Mouse (Mus musculus): ENCODE data around the gene Lgals7. TPM values are rescaled to one million over a fixed set of nuclear protein-coding genes. Genes with fewer than 3 reads are reported as not detected.
A peak's percentile ranks its signal among the peaks of the same experiment; 100 is the strongest.

Gene Lgals7
- polyA plus RNA-seq (2011; ENCODE audit: insufficient read length, low read depth, missing spikeins), result 1.5 and 4.3 TPM in 2 replicates

- no peak for TF ChIP-seq POLR2A (IDR thresholded peaks at IDR 0.05; ENCODE audit: low read depth, low read length)
- H3K27ac ChIP-seq (ENCODE audit: insufficient read depth, low read length), result peak within 1 kb of the TSS; percentile 9; the same call in 1 of the 2 replicates
- peaks cover 9% of the 10 kb centered on the region; the same call in 1 of the 2 replicates for H3K4me1 ChIP-seq (ENCODE audit: control insufficient read depth, insufficient read depth, low read length)
- no peak within 1 kb of the TSS for H3K4me3 ChIP-seq (ENCODE audit: insufficient read depth, low read length)
These were observed at the start of gene Lgals7 for GRCm38 (mm10) chr7:28863540-28863939. Gene Lgals7 (plus strand): TSS chr7:28863853.

DNA sequence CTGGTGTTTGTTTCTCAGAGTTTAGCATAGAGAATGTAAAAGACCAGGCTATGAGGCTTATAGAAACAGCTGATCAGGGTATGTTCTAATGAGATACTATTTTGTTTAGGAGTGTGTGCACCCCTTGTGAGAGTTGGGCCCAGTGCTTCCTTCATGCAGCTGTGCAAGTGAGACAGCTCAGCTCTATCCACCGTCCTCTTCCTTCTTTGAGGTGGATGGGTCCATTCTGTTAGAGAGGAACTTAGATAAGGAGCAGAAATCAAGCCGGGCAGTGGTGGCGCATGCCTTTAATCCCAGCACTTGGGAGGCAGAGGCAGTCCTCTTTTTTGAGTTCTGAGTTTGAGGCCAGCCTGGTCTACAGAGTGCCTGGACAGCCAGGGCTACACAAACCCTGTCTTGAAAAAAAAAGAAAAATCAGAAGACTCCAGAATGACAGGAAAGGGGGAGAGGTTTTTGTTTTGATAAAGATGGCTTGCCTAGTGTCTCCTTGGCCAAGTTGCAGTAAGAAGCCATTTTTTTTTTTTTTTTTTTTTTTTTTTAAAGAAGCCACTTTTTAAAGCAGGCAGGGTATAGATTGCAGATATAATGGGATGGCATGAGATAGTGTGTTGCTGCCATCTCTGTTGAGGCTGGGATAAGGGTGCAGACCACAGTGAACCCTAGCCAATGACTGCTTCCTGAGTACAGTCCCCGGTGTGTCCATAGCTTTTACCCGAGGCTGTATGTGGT lies 49.2 kb upstream of the Lgals7 start:
- TF ChIP-seq POLR2A (IDR thresholded peaks at IDR 0.05; ENCODE audit: low read depth, low read length) (no peak), CTCF (IDR thresholded peaks at IDR 0.05; ENCODE audit: borderline replicate concordance, insufficient read depth, low read length) (no peak)
- H3K4me3 ChIP-seq (ENCODE audit: insufficient read depth, low read length), result no peak overlapping the region
- H3K4me1 ChIP-seq (ENCODE audit: control insufficient read depth, insufficient read depth, low read length), result peaks cover 7% of the 10 kb centered on the region
- H3K27ac ChIP-seq (ENCODE audit: insufficient read depth, low read length), result no peak overlapping the region

- no peak overlapping the region for H3K27ac ChIP-seq (ENCODE audit: insufficient read depth, low read length)
- TF ChIP-seq POLR2A (IDR thresholded peaks at IDR 0.05; ENCODE audit: low read depth, low read length), result no peak
- TF ChIP-seq CTCF (IDR thresholded peaks at IDR 0.05; ENCODE audit: borderline replicate concordance, insufficient read depth, low read length), result no peak
- no peak overlapping the region for H3K4me3 ChIP-seq (ENCODE audit: insufficient read depth, low read length)
- H3K4me1 ChIP-seq (ENCODE audit: control insufficient read depth, insufficient read depth, low read length), result peaks cover 12% of the 10 kb centered on the region
These were observed 48.4 kb upstream of the Lgals7 start for GRCm38 (mm10) chr7:28815230-28815629.

- H3K4me3 ChIP-seq (ENCODE audit: insufficient read depth, low read length), result no peak overlapping the region
- peaks cover 20% of the 10 kb centered on the region for H3K4me1 ChIP-seq (ENCODE audit: control insufficient read depth, insufficient read depth, low read length)
- TF ChIP-seq POLR2A (IDR thresholded peaks at IDR 0.05; ENCODE audit: low read depth, low read length) (no peak), CTCF (IDR thresholded peaks at IDR 0.05; ENCODE audit: borderline replicate concordance, insufficient read depth, low read length) (no peak)
- H3K27ac ChIP-seq (ENCODE audit: insufficient read depth, low read length), result no peak overlapping the region
These were observed 47.5 kb upstream of the Lgals7 start for GRCm38 (mm10) chr7:28816201-28816600.

DNA sequence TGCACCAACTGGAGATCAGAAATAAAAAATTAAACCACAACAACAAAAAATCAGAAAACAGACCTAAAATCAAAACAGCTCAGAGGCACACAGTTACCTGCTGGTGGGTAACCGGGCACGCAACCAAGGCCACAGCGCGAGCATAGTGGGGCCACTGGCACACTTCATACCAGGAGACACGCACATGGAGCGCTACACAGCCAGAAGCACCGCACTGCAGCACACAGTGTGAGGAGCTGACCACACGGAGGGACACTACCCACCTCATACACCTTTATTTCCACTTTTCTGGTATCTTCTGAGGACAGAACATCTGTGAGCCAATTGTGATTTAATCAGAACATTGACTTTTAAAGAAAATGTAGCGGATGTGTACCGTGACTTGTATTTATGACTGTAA lies 46.7 kb upstream of the Lgals7 start:
- Histone ChIP-seq H3K4me1 (ENCODE audit: control insufficient read depth, insufficient read depth, low read length) (peaks cover 20% of the 10 kb centered on the region), H3K27ac (ENCODE audit: insufficient read depth, low read length) (no peak overlapping the region), H3K4me3 (ENCODE audit: insufficient read depth, low read length) (no peak overlapping the region)
- TF ChIP-seq POLR2A (IDR thresholded peaks at IDR 0.05; ENCODE audit: low read depth, low read length) (no peak), CTCF (IDR thresholded peaks at IDR 0.05; ENCODE audit: borderline replicate concordance, insufficient read depth, low read length) (no peak)

GRCm38 (mm10) chr7:28817524-28817923 lies 46.1 kb upstream of the Lgals7 start:
- Histone ChIP-seq H3K4me3 (ENCODE audit: insufficient read depth, low read length) (no peak overlapping the region), H3K4me1 (ENCODE audit: control insufficient read depth, insufficient read depth, low read length) (peaks cover 25% of the 10 kb centered on the region), H3K27ac (ENCODE audit: insufficient read depth, low read length) (no peak overlapping the region)
- TF ChIP-seq POLR2A (IDR thresholded peaks at IDR 0.05; ENCODE audit: low read depth, low read length) (no peak), CTCF (IDR thresholded peaks at IDR 0.05; ENCODE audit: borderline replicate concordance, insufficient read depth, low read length) (no peak)

- TF ChIP-seq CTCF (IDR thresholded peaks at IDR 0.05; ENCODE audit: borderline replicate concordance, insufficient read depth, low read length), result no peak
- TF ChIP-seq POLR2A (IDR thresholded peaks at IDR 0.05; ENCODE audit: low read depth, low read length), result no peak
- Histone ChIP-seq H3K27ac (ENCODE audit: insufficient read depth, low read length) (no peak overlapping the region), H3K4me3 (ENCODE audit: insufficient read depth, low read length) (no peak overlapping the region), H3K4me1 (ENCODE audit: control insufficient read depth, insufficient read depth, low read length) (peaks cover 26% of the 10 kb centered on the region)
These were observed 45.7 kb upstream of the Lgals7 start for GRCm38 (mm10) chr7:28817957-28818356.

GRCm38 (mm10) chr7:28818436-28818835 lies 45.2 kb upstream of the Lgals7 start:
- Histone ChIP-seq H3K4me1 (ENCODE audit: control insufficient read depth, insufficient read depth, low read length) (peaks cover 26% of the 10 kb centered on the region), H3K4me3 (ENCODE audit: insufficient read depth, low read length) (no peak overlapping the region), H3K27ac (ENCODE audit: insufficient read depth, low read length) (no peak overlapping the region)
- TF ChIP-seq CTCF (IDR thresholded peaks at IDR 0.05; ENCODE audit: borderline replicate concordance, insufficient read depth, low read length) (no peak), POLR2A (IDR thresholded peaks at IDR 0.05; ENCODE audit: low read depth, low read length) (no peak)

- no peak overlapping the region for H3K4me3 ChIP-seq (ENCODE audit: insufficient read depth, low read length)
- TF ChIP-seq CTCF (IDR thresholded peaks at IDR 0.05; ENCODE audit: borderline replicate concordance, insufficient read depth, low read length) (no peak), POLR2A (IDR thresholded peaks at IDR 0.05; ENCODE audit: low read depth, low read length) (no peak)
- H3K27ac ChIP-seq (ENCODE audit: insufficient read depth, low read length), result no peak overlapping the region
- peaks cover 26% of the 10 kb centered on the region for H3K4me1 ChIP-seq (ENCODE audit: control insufficient read depth, insufficient read depth, low read length)
These were observed 44.7 kb upstream of the Lgals7 start for GRCm38 (mm10) chr7:28818861-28819452.

DNA sequence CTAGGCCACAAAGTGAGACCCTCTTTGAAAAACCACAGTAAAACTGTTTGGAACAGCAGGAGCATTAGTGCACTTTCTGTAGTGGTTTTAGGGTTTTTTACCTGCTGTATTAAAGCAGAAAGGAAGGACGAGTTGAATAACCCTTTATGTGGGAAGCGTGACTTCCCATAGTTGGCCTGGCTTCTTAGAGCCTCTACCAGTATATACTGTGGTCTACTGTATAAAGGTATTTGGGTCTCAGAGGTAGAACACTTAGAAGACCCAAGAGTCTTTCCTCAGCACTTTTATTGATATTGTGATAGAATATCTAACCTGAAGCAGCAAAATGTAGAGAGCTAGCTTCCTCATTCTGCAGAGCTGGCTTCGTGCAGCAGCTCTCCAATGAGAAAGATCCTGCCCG lies 44.1 kb upstream of the Lgals7 start:
- H3K27ac ChIP-seq (ENCODE audit: insufficient read depth, low read length), result no peak overlapping the region
- H3K4me3 ChIP-seq (ENCODE audit: insufficient read depth, low read length), result no peak overlapping the region
- no peak for TF ChIP-seq CTCF (IDR thresholded peaks at IDR 0.05; ENCODE audit: borderline replicate concordance, insufficient read depth, low read length)
- peaks cover 26% of the 10 kb centered on the region for H3K4me1 ChIP-seq (ENCODE audit: control insufficient read depth, insufficient read depth, low read length)

Measured in embryonic fibroblast, embryonic 13.5 days (primary cell).